Mouse (Mus musculus): ENCODE measurements around the gene Armc6. TPM values are rescaled to one million over a fixed set of nuclear protein-coding genes. Genes with fewer than 3 reads are reported as not detected.

Armc6 gene
- polyA plus RNA-seq, 1 experiment from 2014 or later, result 24.8 TPM

- Histone ChIP-seq H3K9ac (ENCODE audit: low read depth, low read length) (no peak overlapping the region), H3K9me3 (ENCODE audit: control insufficient read depth, low read length) (no peaks in the 10 kb centered on the region; the same call in 1 of the 2 replicates), H3K4me1 (ENCODE audit: control insufficient read depth, insufficient read depth, low read length) (peaks cover under 1% of the 10 kb centered on the region; the same call in 1 of the 2 replicates), H3K27me3 (ENCODE audit: control insufficient read depth, insufficient read depth, low read length) (no peaks in the 10 kb centered on the region), H3K27ac (ENCODE audit: low read depth, low read length) (no peak overlapping the region), H3K4me2 (replicated peaks; ENCODE audit: low read depth, low read length) (no peak overlapping the region), H3K4me3 (ENCODE audit: low read length) (no peak overlapping the region), H3K36me3 (ENCODE audit: control insufficient read depth, insufficient read depth, low read length) (no peaks in the 10 kb centered on the region)
- WGBS, result 42% methylated on average over 3 of the region's 3 CpGs
- ATAC-seq (ENCODE audit: low FRiP score, low TSS enrichment), result peak; percentile 41; the same call in 1 of the 2 replicates
Measured at GRCm38 (mm10) chr8:70272949-70273348, 38.7 kb upstream of the Armc6 start.

DNA sequence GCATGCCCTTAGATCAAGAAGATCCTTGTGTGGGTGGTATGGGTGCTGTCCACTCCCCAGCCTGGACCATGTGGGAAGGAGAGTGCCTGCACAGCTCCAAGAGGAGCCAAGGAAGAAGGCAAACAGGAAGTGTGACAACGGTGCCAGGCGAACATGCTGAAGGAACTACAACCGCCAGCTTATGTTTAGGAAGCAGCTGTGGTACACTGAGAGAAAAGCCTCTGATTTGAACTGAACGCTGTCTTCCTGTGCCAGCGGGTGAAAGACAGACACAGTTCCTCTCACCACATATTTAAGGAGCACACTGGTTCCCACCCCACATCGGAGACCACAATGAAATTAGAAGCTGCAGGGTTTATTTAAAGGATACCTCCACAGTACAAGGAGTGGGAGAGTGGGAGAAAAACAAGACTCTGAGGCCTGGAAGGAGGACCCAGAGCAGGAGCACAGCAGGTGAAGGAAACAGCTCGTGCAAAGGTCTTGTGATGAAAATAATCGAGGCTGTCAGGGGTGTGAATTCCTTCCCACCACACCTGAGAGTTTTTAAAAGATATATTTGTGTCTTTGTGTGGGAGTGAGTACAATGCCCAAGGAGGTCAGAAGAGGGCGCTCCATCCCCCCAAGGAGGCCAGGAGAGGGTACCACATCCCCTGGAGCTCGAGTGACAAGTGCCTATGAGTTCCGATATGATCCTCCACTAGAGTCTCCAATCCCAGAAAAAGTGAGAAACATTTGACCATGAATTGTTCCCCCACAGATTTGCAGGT, 34.7 kb upstream of the Armc6 start:
- peaks cover 12% of the 10 kb centered on the region for H3K36me3 ChIP-seq (ENCODE audit: control insufficient read depth, insufficient read depth, low read length)
- no peak overlapping the region for H3K27ac ChIP-seq (ENCODE audit: low read depth, low read length)
- ATAC-seq (ENCODE audit: low FRiP score, low TSS enrichment), result no peak
- no peaks in the 10 kb centered on the region for H3K4me1 ChIP-seq (ENCODE audit: control insufficient read depth, insufficient read depth, low read length)
- H3K9me3 ChIP-seq (ENCODE audit: control insufficient read depth, low read length), result no peaks in the 10 kb centered on the region
- 53% methylated on average over 11 of the region's 11 CpGs for WGBS
- no peak overlapping the region for H3K4me3 ChIP-seq (ENCODE audit: low read length)
- no peaks in the 10 kb centered on the region for H3K27me3 ChIP-seq (ENCODE audit: control insufficient read depth, insufficient read depth, low read length)
- H3K4me2 ChIP-seq (replicated peaks; ENCODE audit: low read depth, low read length), result no peak overlapping the region
- no peak overlapping the region for H3K9ac ChIP-seq (ENCODE audit: low read depth, low read length)

GRCm38 (mm10) chr8:70268311-70268710, 34.0 kb upstream of the Armc6 start:
- Histone ChIP-seq H3K27ac (ENCODE audit: low read depth, low read length) (no peak overlapping the region), H3K9me3 (ENCODE audit: control insufficient read depth, low read length) (no peaks in the 10 kb centered on the region), H3K4me3 (ENCODE audit: low read length) (no peak overlapping the region), H3K36me3 (ENCODE audit: control insufficient read depth, insufficient read depth, low read length) (peaks cover 18% of the 10 kb centered on the region), H3K27me3 (ENCODE audit: control insufficient read depth, insufficient read depth, low read length) (no peaks in the 10 kb centered on the region), H3K9ac (ENCODE audit: low read depth, low read length) (no peak overlapping the region), H3K4me2 (replicated peaks; ENCODE audit: low read depth, low read length) (no peak overlapping the region), H3K4me1 (ENCODE audit: control insufficient read depth, insufficient read depth, low read length) (no peaks in the 10 kb centered on the region)
- ATAC-seq (ENCODE audit: low FRiP score, low TSS enrichment), result no peak
- WGBS, result 71% methylated on average over 5 of the region's 5 CpGs

GRCm38 (mm10) chr8:70267674-70268073, 33.4 kb upstream of the Armc6 start:
- Histone ChIP-seq H3K9ac (ENCODE audit: low read depth, low read length) (no peak overlapping the region), H3K9me3 (ENCODE audit: control insufficient read depth, low read length) (no peaks in the 10 kb centered on the region), H3K4me2 (replicated peaks; ENCODE audit: low read depth, low read length) (no peak overlapping the region), H3K27me3 (ENCODE audit: control insufficient read depth, insufficient read depth, low read length) (no peaks in the 10 kb centered on the region), H3K36me3 (ENCODE audit: control insufficient read depth, insufficient read depth, low read length) (peaks cover 24% of the 10 kb centered on the region), H3K27ac (ENCODE audit: low read depth, low read length) (no peak overlapping the region), H3K4me1 (ENCODE audit: control insufficient read depth, insufficient read depth, low read length) (no peaks in the 10 kb centered on the region), H3K4me3 (ENCODE audit: low read length) (no peak overlapping the region)
- ATAC-seq (ENCODE audit: low FRiP score, low TSS enrichment), result no peak
- WGBS, result 81% methylated on average over 3 of the region's 3 CpGs

DNA sequence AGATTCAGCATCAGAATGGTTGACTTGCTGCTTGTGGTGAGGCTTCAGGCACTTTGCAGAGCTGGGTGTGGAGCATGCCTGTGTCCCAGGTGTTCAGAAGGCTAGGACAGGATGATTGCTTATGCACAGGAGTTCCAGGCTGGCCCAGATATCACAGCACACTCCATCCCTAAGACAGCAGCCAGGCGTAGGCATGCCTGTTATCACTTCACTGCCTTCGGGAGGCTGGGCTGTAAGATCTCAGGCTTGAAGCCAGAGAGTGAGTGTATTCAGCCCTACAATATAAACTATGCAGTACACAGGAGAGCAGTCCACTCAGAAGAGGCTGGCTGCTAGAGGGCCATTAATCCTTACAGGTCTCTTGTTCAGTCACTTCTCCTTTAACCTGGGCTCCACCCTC, 24.8 kb upstream of the Armc6 start:
- no peaks in the 10 kb centered on the region for H3K27me3 ChIP-seq (ENCODE audit: control insufficient read depth, insufficient read depth, low read length)
- 80% methylated on average over 2 of the region's 2 CpGs for WGBS
- H3K9me3 ChIP-seq (ENCODE audit: control insufficient read depth, low read length), result no peaks in the 10 kb centered on the region
- H3K9ac ChIP-seq (ENCODE audit: low read depth, low read length), result no peak overlapping the region
- peaks cover 96% of the 10 kb centered on the region for H3K36me3 ChIP-seq (ENCODE audit: control insufficient read depth, insufficient read depth, low read length)
- H3K4me2 ChIP-seq (replicated peaks; ENCODE audit: low read depth, low read length), result no peak overlapping the region
- no peaks in the 10 kb centered on the region for H3K4me1 ChIP-seq (ENCODE audit: control insufficient read depth, insufficient read depth, low read length)
- ATAC-seq (ENCODE audit: low FRiP score, low TSS enrichment), result no peak
- H3K27ac ChIP-seq (ENCODE audit: low read depth, low read length), result no peak overlapping the region
- H3K4me3 ChIP-seq (ENCODE audit: low read length), result no peak overlapping the region

GRCm38 (mm10) chr8:70258600-70258999, 24.3 kb upstream of the Armc6 start:
- Histone ChIP-seq H3K9ac (ENCODE audit: low read depth, low read length) (no peak overlapping the region), H3K36me3 (ENCODE audit: control insufficient read depth, insufficient read depth, low read length) (peaks cover 96% of the 10 kb centered on the region), H3K4me3 (ENCODE audit: low read length) (no peak overlapping the region), H3K4me2 (replicated peaks; ENCODE audit: low read depth, low read length) (no peak overlapping the region), H3K27me3 (ENCODE audit: control insufficient read depth, insufficient read depth, low read length) (no peaks in the 10 kb centered on the region), H3K27ac (ENCODE audit: low read depth, low read length) (no peak overlapping the region), H3K9me3 (ENCODE audit: control insufficient read depth, low read length) (no peaks in the 10 kb centered on the region), H3K4me1 (ENCODE audit: control insufficient read depth, insufficient read depth, low read length) (no peaks in the 10 kb centered on the region)
- no peak for ATAC-seq (ENCODE audit: low FRiP score, low TSS enrichment)
- 93% methylated on average over 5 of the region's 5 CpGs for WGBS

- no peaks in the 10 kb centered on the region for H3K27me3 ChIP-seq (ENCODE audit: control insufficient read depth, insufficient read depth, low read length)
- WGBS, result 80% methylated on average over 3 of the region's 3 CpGs
- no peak overlapping the region for H3K27ac ChIP-seq (ENCODE audit: low read depth, low read length)
- no peaks in the 10 kb centered on the region for H3K4me1 ChIP-seq (ENCODE audit: control insufficient read depth, insufficient read depth, low read length)
- H3K4me2 ChIP-seq (replicated peaks; ENCODE audit: low read depth, low read length), result no peak overlapping the region
- no peak overlapping the region for H3K9ac ChIP-seq (ENCODE audit: low read depth, low read length)
- H3K36me3 ChIP-seq (ENCODE audit: control insufficient read depth, insufficient read depth, low read length), result peaks cover 96% of the 10 kb centered on the region
- no peak overlapping the region for H3K4me3 ChIP-seq (ENCODE audit: low read length)
- no peaks in the 10 kb centered on the region for H3K9me3 ChIP-seq (ENCODE audit: control insufficient read depth, low read length)
- no peak for ATAC-seq (ENCODE audit: low FRiP score, low TSS enrichment)
Measured at GRCm38 (mm10) chr8:70257456-70257855, 23.2 kb upstream of the Armc6 start.

GRCm38 (mm10) chr8:70254628-70255027, 20.4 kb upstream of the Armc6 start:
- ATAC-seq (ENCODE audit: low FRiP score, low TSS enrichment), result no peak
- Histone ChIP-seq H3K27ac (ENCODE audit: low read depth, low read length) (no peak overlapping the region), H3K9me3 (ENCODE audit: control insufficient read depth, low read length) (no peaks in the 10 kb centered on the region), H3K4me3 (ENCODE audit: low read length) (no peak overlapping the region), H3K27me3 (ENCODE audit: control insufficient read depth, insufficient read depth, low read length) (no peaks in the 10 kb centered on the region), H3K4me2 (replicated peaks; ENCODE audit: low read depth, low read length) (no peak overlapping the region), H3K36me3 (ENCODE audit: control insufficient read depth, insufficient read depth, low read length) (peaks cover 95% of the 10 kb centered on the region), H3K9ac (ENCODE audit: low read depth, low read length) (no peak overlapping the region), H3K4me1 (ENCODE audit: control insufficient read depth, insufficient read depth, low read length) (no peaks in the 10 kb centered on the region)
- 71% methylated on average over 1 of the region's 1 CpGs for WGBS

DNA sequence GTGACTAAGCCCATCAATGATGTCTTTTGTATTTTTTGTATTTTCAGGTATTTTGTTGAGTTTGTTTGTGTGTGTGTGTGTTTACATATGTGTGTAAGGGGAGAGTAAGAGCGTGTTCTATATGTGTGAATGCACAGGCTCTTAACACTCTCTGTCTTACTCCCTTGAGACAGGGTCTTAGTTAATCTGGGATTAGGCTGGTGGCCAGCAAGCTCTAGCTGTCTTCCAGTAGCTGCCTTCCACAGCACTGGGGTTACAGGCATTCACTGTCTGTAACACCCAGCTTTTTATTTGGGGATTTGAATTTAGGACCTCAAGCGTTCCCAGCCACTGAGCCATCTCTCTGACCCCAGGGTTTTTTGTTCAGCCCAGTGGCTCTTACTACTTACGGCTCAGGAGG, 13.6 kb upstream of the Armc6 start:
- no peak overlapping the region for H3K4me3 ChIP-seq (ENCODE audit: low read length)
- H3K9me3 ChIP-seq (ENCODE audit: control insufficient read depth, low read length), result no peaks in the 10 kb centered on the region
- no peak overlapping the region for H3K27ac ChIP-seq (ENCODE audit: low read depth, low read length)
- no peak for ATAC-seq (ENCODE audit: low FRiP score, low TSS enrichment)
- H3K4me1 ChIP-seq (ENCODE audit: control insufficient read depth, insufficient read depth, low read length), result no peaks in the 10 kb centered on the region
- no peak overlapping the region for H3K4me2 ChIP-seq (replicated peaks; ENCODE audit: low read depth, low read length)
- H3K27me3 ChIP-seq (ENCODE audit: control insufficient read depth, insufficient read depth, low read length), result no peaks in the 10 kb centered on the region
- no peak overlapping the region for H3K9ac ChIP-seq (ENCODE audit: low read depth, low read length)
- WGBS, result 90% methylated on average over 3 of the region's 3 CpGs
- peaks cover 85% of the 10 kb centered on the region for H3K36me3 ChIP-seq (ENCODE audit: control insufficient read depth, insufficient read depth, low read length)

All from kidney, embryonic 14.5 days (tissue).